Mouse (Mus musculus) left cerebral cortex, postnatal 10 days (tissue): ENCODE data around the gene Krtap10-4. TPM values are rescaled to one million over a fixed set of nuclear protein-coding genes. Genes with fewer than 3 reads are reported as not detected.

Experiments used
- DNase-seq, 2 experiments: peaks; one replicate each; pipeline ENCODE4 v3.0.0; 2021 to 2022; ENCODE audit warnings: low spot score in 2 of 2, mixed read lengths in 1 of 2; ENCODE audit errors: extremely low spot score in 1 of 2
- intact Hi-C: fragments of 180-260 bp; cut with DNase I; formaldehyde crosslinking; loops from one replicate; pipeline ENCODE4 v1.15.1; 2025
- total RNA-seq, 2 experiments: library from RNA; stranded (reverse); gene quantifications; 2 replicates each; pipeline ENCODE4 v1.2.3; 2021

The Krtap10-4 gene
- total RNA-seq: not detected

- DNase-seq: no peak
- intact Hi-C loops: no loop called here
These were observed at the start of gene Krtap10-4 for GRCm38 (mm10) chr10:77826951-77827350. TSS of gene Krtap10-4 (minus strand) at chr10:77827095.

GRCm38 (mm10) chr10:77869651-77870050, 42.8 kb upstream of the Krtap10-4 start:
- no peak for DNase-seq
- intact Hi-C loops: no loop called here

DNA sequence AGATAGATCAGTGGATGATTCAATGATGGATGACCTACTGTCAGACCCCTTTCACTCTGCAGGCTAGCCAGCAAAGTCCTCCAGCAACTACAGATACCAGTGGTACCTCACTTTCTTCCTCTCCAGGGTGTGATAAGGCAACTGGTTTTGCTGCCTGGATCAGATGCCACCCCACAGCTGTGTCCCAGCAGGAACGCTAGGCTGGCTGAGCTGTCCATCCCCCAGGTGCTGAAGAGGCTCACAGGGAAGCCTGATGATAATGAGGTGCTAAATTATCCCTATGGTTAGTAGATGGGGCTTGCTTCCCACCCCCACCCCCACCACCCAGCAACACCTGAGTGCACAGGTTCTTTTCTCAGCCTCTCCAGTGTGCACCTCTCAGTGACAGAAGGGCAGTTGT, 40.7 kb upstream of the Krtap10-4 start:
- DNase-seq: no peak
- intact Hi-C loops: no loop called here

- DNase-seq: no peak
- intact Hi-C loops: no loop called here
These were observed 37.9 kb upstream of the Krtap10-4 start for GRCm38 (mm10) chr10:77864762-77865143.

DNA sequence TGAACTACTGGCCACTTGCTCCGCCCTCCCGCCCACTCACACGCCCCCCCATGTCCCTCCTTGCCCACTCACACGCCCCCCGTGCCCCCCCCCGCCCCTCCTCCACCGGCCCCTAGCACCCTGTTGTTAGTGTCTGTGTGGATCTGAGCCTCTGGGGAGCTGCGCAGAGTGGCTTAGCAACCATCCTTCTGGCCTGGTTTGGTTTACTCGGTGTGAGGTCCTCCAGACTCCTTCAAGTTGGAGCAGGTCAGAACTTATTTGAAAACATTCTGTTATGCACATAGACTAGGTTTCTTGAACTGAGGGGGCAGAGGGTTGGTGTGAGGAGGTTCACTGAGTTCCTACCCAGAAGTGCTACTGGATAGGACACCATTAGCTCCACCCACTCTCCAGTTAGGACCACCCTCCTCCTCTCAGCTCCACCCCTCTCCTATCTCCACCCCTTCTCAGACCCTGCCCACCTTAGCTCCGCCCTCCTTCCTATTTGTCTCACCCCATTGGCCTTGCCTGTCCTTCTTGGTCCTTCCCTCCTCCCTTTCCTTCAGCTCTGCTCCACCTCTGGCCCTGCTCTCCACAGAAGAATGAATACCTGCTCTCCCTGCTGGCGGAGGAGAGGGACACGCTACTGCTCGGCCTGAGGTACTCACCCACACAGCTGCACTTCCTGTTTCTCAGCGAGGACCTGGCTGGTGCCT, 37.3 kb upstream of the Krtap10-4 start:
- intact Hi-C loops: no loop called here
- DNase-seq: no peak

GRCm38 (mm10) chr10:77861675-77862074, 34.8 kb upstream of the Krtap10-4 start, which contains the start of gene Gm3285:
TSS of gene Gm3285 (plus strand) at chr10:77861975.
- DNase-seq: no peak
- intact Hi-C loops: no loop called here

GRCm38 (mm10) chr10:77852559-77852958, 25.7 kb upstream of the Krtap10-4 start, which contains the start of gene Gm10318:
TSS of gene Gm10318 (plus strand) at chr10:77852859.
- intact Hi-C loops: no loop called here

DNA sequence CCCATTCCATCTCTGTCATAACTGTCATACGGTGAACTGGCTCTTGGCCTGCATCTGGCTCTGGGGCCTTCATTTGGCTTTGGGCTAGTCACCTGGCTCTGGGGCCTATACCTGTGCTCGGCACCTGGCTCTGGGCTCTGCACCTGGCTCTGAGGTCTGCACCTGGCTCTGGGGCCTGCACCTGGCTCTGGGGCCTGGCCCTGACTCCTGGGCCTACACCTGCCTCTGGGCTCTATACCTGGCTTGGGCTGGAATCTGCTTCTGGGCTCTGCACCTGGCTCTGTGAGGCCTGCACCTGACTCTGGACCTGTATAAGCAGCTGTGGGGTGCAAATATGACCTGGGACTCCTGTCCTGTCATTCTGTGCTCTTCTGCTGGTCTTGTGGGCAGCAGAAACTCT, 20.6 kb upstream of the Krtap10-4 start:
- DNase-seq: no peak
- intact Hi-C loops: no loop called here

More at GRCm38 (mm10) chr10:77852559-77852958, 25.7 kb upstream of the Krtap10-4 start, which contains the start of gene Gm10318:
- no peak for DNase-seq

GRCm38 (mm10) chr10:77846961-77847360, 20.1 kb upstream of the Krtap10-4 start:
- no peak for DNase-seq
- intact Hi-C loops: no loop called here

DNA sequence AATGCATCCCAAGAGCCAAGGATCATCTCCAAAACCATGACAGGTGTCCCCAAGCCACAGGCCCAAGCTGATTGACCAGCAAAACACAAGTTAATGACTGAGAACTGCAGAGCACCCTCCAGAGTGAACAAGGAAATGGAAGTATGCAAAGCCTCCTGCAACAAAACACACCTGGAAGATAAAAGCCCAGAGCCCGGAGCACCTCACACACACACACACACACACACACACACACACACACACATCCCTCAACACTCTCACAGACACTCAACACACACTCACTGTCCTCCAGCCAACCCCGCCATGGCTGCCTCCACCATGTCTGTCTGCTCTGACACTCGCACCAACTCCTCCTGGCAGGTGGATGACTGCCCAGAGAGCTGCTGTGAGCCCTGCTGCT, 19.6 kb upstream of the Krtap10-4 start, which contains the start of gene Gm36176:
Gm36176 (plus strand) TSS at position 301 of the 400 bp plus-strand sequence.
- intact Hi-C loops: no loop called here
- DNase-seq: no peak

DNA sequence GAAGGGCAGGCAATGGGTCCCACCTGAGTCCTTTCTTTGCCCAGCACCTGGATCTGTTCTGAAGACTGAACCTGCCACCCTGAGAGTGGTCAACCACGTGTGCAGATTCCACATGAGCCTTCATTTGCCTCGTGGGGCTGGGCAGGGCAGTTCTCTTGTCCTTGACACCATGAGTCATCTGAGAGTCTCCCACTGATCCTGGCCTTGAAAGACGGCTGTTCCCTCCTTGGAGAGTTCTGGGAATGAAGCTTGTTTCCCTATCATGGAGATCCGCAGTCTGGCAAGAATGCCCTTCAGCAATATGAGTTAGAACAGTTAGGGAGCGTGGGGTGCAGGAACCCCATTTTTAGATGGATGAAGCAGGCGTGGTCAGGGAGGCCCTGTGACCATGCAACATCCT, 12.1 kb upstream of the Krtap10-4 start:
- intact Hi-C loops: no loop called here

GRCm38 (mm10) chr10:77835647-77836046, 8.8 kb upstream of the Krtap10-4 start, which contains the start of gene Krtap10-10:
TSS of gene Krtap10-10 (plus strand) at chr10:77835947.
- no peak for DNase-seq
- intact Hi-C loops: no loop called here

More for the DNA sequence above, 12.1 kb upstream of the Krtap10-4 start:
- no peak for DNase-seq

DNA sequence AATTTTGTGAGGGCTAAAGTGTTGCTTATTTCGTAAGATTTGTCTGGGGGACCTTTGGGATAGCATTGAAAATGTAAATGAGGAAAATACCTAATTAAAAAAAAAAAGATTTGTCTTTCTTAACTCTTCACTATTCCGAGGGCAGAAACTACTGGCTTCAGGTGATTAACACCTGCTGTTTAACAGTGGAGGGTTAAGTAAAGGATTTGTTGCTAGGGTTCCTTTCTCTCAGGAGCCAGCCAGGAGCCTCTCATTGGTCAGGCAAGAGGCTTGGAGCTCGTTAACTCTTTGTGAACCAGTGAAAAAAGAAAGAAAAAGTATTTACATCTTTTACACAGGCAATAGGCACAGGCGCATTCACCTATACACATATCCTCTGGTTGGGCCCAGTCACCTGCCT, 7.7 kb downstream of the Krtap10-4 start:
- intact Hi-C loops: no loop called here
- no peak for DNase-seq

GRCm38 (mm10) chr10:77818523-77818922, 8.4 kb downstream of the Krtap10-4 start:
- no peak for DNase-seq
- intact Hi-C loops: no loop called here

GRCm38 (mm10) chr10:77815514-77815913, 11.4 kb downstream of the Krtap10-4 start:
- intact Hi-C loops: no loop called here
- no peak for DNase-seq

- intact Hi-C loops: no loop called here
These were observed 12.5 kb downstream of the Krtap10-4 start, which contains the start of gene Gm2696 for GRCm38 (mm10) chr10:77814382-77814781. TSS of gene Gm2696 (plus strand) at chr10:77814682.

GRCm38 (mm10) chr10:77811743-77812142, 15.2 kb downstream of the Krtap10-4 start, which contains the start of gene Gm9507:
TSS of gene Gm9507 (minus strand) at chr10:77811843.
- intact Hi-C loops: no loop called here
- no peak for DNase-seq

More at GRCm38 (mm10) chr10:77814382-77814781, 12.5 kb downstream of the Krtap10-4 start, which contains the start of gene Gm2696:
- DNase-seq: no peak

DNA sequence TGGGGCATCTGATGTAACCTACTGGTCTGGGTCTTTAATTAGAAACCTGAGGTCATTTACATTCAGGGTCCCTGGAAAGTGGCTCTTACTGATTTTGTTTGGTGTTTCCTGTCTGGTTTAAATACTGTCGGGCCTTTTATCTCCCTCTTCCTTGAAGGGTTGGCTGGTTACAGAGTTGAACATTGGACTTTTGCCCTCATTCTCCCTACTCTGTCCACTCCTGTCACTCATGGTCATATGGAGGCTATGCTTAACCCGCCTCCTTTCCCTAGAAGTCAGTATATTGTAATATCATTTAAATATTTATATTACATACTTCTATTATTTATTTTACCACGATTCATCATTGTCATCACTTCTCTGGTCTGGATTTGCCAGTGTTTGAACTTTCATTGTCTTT, 22.8 kb downstream of the Krtap10-4 start:
- DNase-seq: no peak
- intact Hi-C loops: no loop called here

DNA sequence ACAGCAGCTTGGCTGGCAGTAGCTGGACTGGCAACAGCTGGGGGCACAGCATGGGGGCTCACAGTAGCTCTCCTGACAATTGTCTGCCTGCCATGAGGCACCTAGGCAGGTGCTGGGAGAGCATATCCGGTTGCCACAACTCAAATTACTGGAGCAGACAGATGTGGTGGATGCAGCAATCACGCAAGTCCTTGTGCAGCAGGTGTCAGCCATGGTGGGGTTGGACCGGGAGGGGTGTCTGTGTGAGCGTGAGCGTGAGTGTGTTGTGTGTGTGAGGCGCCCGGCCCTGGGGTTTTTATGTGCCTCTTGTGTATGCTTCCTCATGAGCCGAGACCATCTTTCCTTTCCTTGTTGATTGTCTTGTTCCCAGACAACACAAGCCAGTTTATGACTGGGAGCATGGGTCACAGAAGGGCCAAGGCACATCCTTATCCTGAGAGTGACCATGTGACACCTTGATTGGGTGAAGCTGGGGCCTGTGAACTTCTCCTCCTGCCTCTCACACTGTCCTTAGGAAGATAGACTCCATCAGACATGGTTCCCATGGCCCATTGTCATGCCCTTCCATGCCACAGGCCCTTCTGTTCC, 27.9 kb downstream of the Krtap10-4 start, which contains the start of gene Gm19668:
Gm19668 (minus strand) TSS at position 213 of the 588 bp plus-strand sequence.
- intact Hi-C loops: no loop called here
- DNase-seq: no peak
